Mouse (Mus musculus) ES-Bruce4 (cell line): ENCODE measurements around the gene Il17re.

Source experiments
- CTCF ChIP-seq: IDR thresholded peaks from one replicate; pipeline ENCODE4 v1.8.1; 2011; ENCODE audit warnings: low read depth, low read length
- EP300 ChIP-seq: IDR thresholded peaks from 2 replicates; pipeline ENCODE4 v1.6.1; 2011; ENCODE audit warnings: low read depth, low read length; ENCODE audit not compliant: insufficient read depth
- POLR2A ChIP-seq: IDR thresholded peaks from one replicate; pipeline ENCODE4 v1.8.1; 2011; ENCODE audit warnings: low read length; ENCODE audit not compliant: insufficient read depth

DNA sequence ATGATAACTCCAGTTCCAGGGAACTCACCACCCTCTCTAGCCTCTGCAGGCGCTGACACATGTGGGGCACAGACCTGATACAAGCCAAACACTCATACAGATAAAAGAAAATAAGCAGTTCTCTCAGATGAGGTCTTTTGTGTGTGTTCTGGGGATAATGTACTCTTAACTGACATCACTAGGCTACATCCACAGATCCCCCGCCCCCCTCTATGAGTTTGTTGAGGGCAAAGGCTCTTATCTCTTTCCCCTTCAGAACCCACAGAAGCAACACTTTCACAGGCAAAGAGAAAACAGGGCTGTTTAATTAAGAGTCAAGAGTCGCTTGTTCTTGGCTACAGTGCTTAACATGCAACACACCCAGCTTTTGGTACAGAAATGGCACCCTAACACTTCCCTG, 56.3 kb downstream of the Il17re start:
- TF ChIP-seq POLR2A (no peak), EP300 (no peak), CTCF (no peak)
